Mouse (Mus musculus): ENCODE data around the gene Epc2. TPM values are rescaled to one million over a fixed set of nuclear protein-coding genes. Genes with fewer than 3 reads are reported as not detected.

Gene Epc2
- polyA plus RNA-seq, 1 experiment from 2014 or later: 6.2 TPM

DNA sequence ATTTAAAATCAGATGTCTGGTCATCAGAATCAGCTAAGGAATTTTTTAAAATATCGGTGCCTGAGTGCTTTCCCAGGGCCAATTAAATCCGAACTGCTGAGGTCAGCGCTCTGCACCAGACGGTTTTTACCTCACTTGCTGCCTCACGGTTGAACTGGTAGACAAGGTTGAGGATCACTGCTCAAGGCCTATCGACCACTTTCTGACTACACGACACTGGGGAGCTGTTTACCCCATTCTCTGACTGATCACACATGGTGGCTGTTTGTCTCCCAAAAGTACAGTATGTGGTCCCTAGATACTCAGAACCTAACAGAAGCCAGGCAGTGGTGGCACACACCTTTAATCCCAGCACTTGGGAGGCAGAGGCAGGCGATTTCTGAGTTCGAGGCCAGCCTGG lies 121.4 kb downstream of the Epc2 start:
- no peaks in the 10 kb centered on the region for H3K36me3 ChIP-seq
- no peak overlapping the region for H3K27ac ChIP-seq
- no peaks in the 10 kb centered on the region for H3K9me3 ChIP-seq
- no peak for ATAC-seq (ENCODE audit: insufficient number of reproducible peaks, low FRiP score, low TSS enrichment, low read depth)
- H3K9ac ChIP-seq: no peak overlapping the region
- no peaks in the 10 kb centered on the region for H3K27me3 ChIP-seq
- peak overlapping the region; percentile 29; the same call in 1 of the 2 replicates for H3K4me2 ChIP-seq
- peak overlapping the region; percentile 8; the same call in 1 of the 2 replicates for H3K4me3 ChIP-seq
- peaks cover 42% of the 10 kb centered on the region for H3K4me1 ChIP-seq
- 39% methylated on average over 9 of the region's 9 CpGs for WGBS

GRCm38 (mm10) chr2:49573282-49573681 lies 122.0 kb downstream of the Epc2 start:
- peaks cover 42% of the 10 kb centered on the region for H3K4me1 ChIP-seq
- no peak overlapping the region for H3K4me2 ChIP-seq
- H3K27me3 ChIP-seq: no peaks in the 10 kb centered on the region
- no peaks in the 10 kb centered on the region for H3K9me3 ChIP-seq
- no peak overlapping the region for H3K4me3 ChIP-seq
- no peak overlapping the region for H3K9ac ChIP-seq
- WGBS: 92% methylated on average over 3 of the region's 3 CpGs
- H3K36me3 ChIP-seq: no peaks in the 10 kb centered on the region
- no peak overlapping the region for H3K27ac ChIP-seq
- no peak for ATAC-seq (ENCODE audit: insufficient number of reproducible peaks, low FRiP score, low TSS enrichment, low read depth)

DNA sequence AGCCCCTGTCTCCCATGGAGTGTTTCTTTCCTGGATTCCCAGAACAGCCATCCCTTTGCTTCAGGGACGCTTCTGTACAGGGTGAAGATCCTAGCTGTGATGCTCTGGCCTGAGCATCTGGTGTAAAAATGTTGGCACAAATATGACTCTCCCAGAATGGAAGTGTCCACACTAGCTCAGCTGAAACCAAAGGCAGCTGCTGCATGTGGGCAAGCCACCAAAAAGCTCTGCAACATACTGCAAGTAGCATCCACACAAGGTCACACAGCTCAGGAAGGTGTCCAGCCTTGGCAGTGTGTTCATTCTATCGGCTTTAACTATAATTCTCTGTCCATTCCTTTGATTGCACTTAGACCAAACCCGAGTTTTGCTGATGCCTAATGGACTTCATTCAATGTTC lies 129.3 kb downstream of the Epc2 start:
- 84% methylated on average over 3 of the region's 3 CpGs for WGBS
- Histone ChIP-seq H3K9me3 (no peaks in the 10 kb centered on the region), H3K4me2 (no peak overlapping the region), H3K36me3 (no peaks in the 10 kb centered on the region), H3K4me1 (no peaks in the 10 kb centered on the region), H3K27ac (no peak overlapping the region), H3K4me3 (no peak overlapping the region), H3K27me3 (no peaks in the 10 kb centered on the region), H3K9ac (no peak overlapping the region)
- no peak for ATAC-seq (ENCODE audit: insufficient number of reproducible peaks, low FRiP score, low TSS enrichment, low read depth)

- H3K4me3 ChIP-seq: no peak overlapping the region
- no peak overlapping the region for H3K9ac ChIP-seq
- ATAC-seq (ENCODE audit: insufficient number of reproducible peaks, low FRiP score, low TSS enrichment, low read depth): no peak
- no peak overlapping the region for H3K27ac ChIP-seq
- H3K4me1 ChIP-seq: no peaks in the 10 kb centered on the region
- H3K27me3 ChIP-seq: no peaks in the 10 kb centered on the region
- 82% methylated on average over 5 of the region's 5 CpGs for WGBS
- H3K36me3 ChIP-seq: no peaks in the 10 kb centered on the region
- H3K4me2 ChIP-seq: no peak overlapping the region
- no peaks in the 10 kb centered on the region for H3K9me3 ChIP-seq
These were observed 131.3 kb downstream of the Epc2 start for GRCm38 (mm10) chr2:49582546-49582945.

DNA sequence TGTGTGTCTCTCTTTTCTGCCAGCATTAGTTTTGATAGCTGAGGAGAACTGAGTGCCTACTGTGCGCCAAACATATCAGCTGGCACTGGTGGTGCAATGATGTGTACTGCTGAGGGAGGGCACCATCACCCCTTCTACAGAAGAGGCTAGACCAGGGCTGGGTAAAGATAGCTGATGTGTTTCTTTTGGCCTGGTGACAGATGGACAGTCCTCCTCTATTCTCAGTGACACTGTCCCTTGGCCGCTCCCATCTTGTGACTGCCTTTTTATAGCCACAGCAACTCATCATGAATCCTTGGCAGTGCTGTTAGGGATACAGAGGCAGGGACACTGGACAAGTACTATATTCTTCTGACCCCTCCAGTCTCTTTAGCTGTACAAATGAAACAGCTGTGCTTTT lies 132.0 kb downstream of the Epc2 start:
- 88% methylated on average over 2 of the region's 2 CpGs for WGBS
- no peak overlapping the region for H3K4me2 ChIP-seq
- H3K4me1 ChIP-seq: no peaks in the 10 kb centered on the region
- no peaks in the 10 kb centered on the region for H3K27me3 ChIP-seq
- H3K9ac ChIP-seq: no peak overlapping the region
- no peak overlapping the region for H3K27ac ChIP-seq
- no peaks in the 10 kb centered on the region for H3K9me3 ChIP-seq
- no peak for ATAC-seq (ENCODE audit: insufficient number of reproducible peaks, low FRiP score, low TSS enrichment, low read depth)
- H3K4me3 ChIP-seq: no peak overlapping the region
- H3K36me3 ChIP-seq: no peaks in the 10 kb centered on the region

GRCm38 (mm10) chr2:49590450-49590849 lies 139.2 kb downstream of the Epc2 start:
- Histone ChIP-seq H3K9me3 (no peaks in the 10 kb centered on the region), H3K27me3 (no peaks in the 10 kb centered on the region), H3K4me3 (no peak overlapping the region), H3K4me1 (no peaks in the 10 kb centered on the region), H3K36me3 (no peaks in the 10 kb centered on the region), H3K27ac (no peak overlapping the region), H3K9ac (no peak overlapping the region), H3K4me2 (no peak overlapping the region)
- no peak for ATAC-seq (ENCODE audit: insufficient number of reproducible peaks, low FRiP score, low TSS enrichment, low read depth)
- 39% methylated on average over 5 of the region's 5 CpGs for WGBS

DNA sequence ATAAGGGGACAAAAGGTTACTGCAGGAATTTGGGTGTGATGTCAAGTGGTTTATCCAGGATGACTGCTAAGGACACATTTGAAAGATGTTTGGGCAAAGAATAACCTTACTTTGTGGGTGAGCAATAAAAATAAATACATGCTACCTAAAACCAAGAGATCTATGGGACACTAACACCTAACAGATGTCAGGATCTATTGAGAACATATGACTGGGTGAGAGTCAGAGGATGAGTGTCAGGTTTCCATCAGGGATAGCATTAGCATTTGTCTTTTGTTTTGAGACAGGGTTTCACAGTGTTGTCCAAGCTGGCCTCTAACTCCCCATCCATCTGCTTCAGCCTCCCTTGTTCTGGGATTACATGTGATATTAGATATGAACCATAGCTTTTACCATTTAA lies 141.6 kb downstream of the Epc2 start:
- H3K4me2 ChIP-seq: no peak overlapping the region
- no peak for ATAC-seq (ENCODE audit: insufficient number of reproducible peaks, low FRiP score, low TSS enrichment, low read depth)
- no peak overlapping the region for H3K9ac ChIP-seq
- H3K9me3 ChIP-seq: no peaks in the 10 kb centered on the region
- H3K4me1 ChIP-seq: no peaks in the 10 kb centered on the region
- H3K4me3 ChIP-seq: no peak overlapping the region
- no peaks in the 10 kb centered on the region for H3K36me3 ChIP-seq
- no peak overlapping the region for H3K27ac ChIP-seq
- no peaks in the 10 kb centered on the region for H3K27me3 ChIP-seq

- no peak for ATAC-seq (ENCODE audit: insufficient number of reproducible peaks, low FRiP score, low TSS enrichment, low read depth)
- no peak overlapping the region for H3K27ac ChIP-seq
These were observed 143.6 kb downstream of the Epc2 start for GRCm38 (mm10) chr2:49594886-49595285.

GRCm38 (mm10) chr2:49596318-49596717 lies 145.0 kb downstream of the Epc2 start:
- Histone ChIP-seq H3K27me3 (no peaks in the 10 kb centered on the region), H3K9me3 (no peaks in the 10 kb centered on the region), H3K27ac (no peak overlapping the region), H3K9ac (no peak overlapping the region), H3K4me3 (no peak overlapping the region), H3K4me2 (no peak overlapping the region), H3K36me3 (no peaks in the 10 kb centered on the region), H3K4me1 (0 out of 2 replicates have a peak, but pooled peaks cover 2% of the 10 kb centered on the region)
- ATAC-seq (ENCODE audit: insufficient number of reproducible peaks, low FRiP score, low TSS enrichment, low read depth): no peak
- WGBS: 75% methylated on average over 3 of the region's 3 CpGs

More at GRCm38 (mm10) chr2:49594886-49595285, 143.6 kb downstream of the Epc2 start:
- Histone ChIP-seq H3K27me3 (no peaks in the 10 kb centered on the region), H3K4me3 (no peak overlapping the region), H3K36me3 (no peaks in the 10 kb centered on the region), H3K9me3 (no peaks in the 10 kb centered on the region), H3K9ac (no peak overlapping the region), H3K4me2 (no peak overlapping the region), H3K4me1 (no peaks in the 10 kb centered on the region)
- WGBS: 74% methylated on average over 7 of the region's 7 CpGs

DNA sequence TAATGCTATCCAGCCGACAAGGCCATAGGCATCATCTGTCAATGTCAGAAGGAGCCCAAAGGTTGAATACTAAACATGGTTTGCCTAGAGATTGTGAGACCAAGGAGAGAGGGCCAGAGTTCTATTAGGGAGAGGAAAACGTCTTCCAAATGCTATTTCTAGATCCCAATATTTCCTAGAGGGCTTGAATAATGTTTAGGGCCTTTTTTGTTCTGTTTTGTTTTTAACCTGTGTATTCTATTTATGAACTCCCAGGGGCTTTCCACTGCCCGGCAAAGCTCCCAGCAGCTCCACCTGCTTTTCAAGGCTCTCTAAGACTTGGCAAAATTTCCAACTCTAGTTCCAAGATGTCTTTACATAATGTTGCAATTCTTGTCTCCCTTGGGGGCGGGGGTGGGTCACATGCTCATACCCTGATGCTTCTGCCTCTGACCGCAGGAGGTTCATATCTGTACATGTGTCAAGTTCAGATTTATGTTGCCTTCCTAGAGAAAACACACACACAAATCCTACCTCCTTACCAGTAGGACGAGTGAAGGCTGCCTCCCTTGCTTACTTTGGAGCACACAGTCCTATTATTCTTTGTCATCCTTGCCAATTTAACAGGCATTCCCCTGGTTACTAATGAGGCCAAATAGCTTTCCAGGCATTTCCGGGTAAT lies 148.9 kb downstream of the Epc2 start:
- WGBS: 42% methylated on average over 7 of the region's 7 CpGs
- Histone ChIP-seq H3K27me3 (no peaks in the 10 kb centered on the region), H3K4me2 (no peak overlapping the region), H3K4me1 (0 out of 2 replicates have a peak, but pooled peaks cover 2% of the 10 kb centered on the region), H3K4me3 (no peak overlapping the region), H3K36me3 (no peaks in the 10 kb centered on the region), H3K27ac (no peak overlapping the region), H3K9me3 (no peaks in the 10 kb centered on the region), H3K9ac (no peak overlapping the region)
- ATAC-seq (ENCODE audit: insufficient number of reproducible peaks, low FRiP score, low TSS enrichment, low read depth): no peak

Other genes starting within 250 kb of the Epc2 start
- gene Kif5c, start 167.8 kb downstream of the Epc2 start, polyA plus RNA-seq (2015; fragmentation: Nextera tagmentation; extraction: Ambion mirVana): 3.5 and 3.7 TPM in 2 replicates